In genomic region chr8:100291981-100292380, GRCm38 (mm10) we compare ENCODE assay signal across 25 mouse cellular contexts.
DNase-seq lines count a peak whose midpoint lies in the region; ATAC-seq and TF ChIP-seq lines count a peak whose summit lies in the region.
"Had no signal": no experiment of that assay in that cellular context is flagged by ENCODE, and none has a peak within 500 bp of the region (broad histone marks: within the 10 kb centered on the region; RNA-seq: fewer than 3 reads in every experiment).

No protein-coding gene starts in this region.

- 31% methylated on average over 1 of the region's 1 CpGs for WGBS in forebrain, embryonic 14.5 days
- 82% methylated on average over 1 of the region's 1 CpGs for WGBS in forebrain, embryonic 10.5 days
- WGBS in hindbrain, postnatal 0 days: 28% methylated on average over 1 of the region's 1 CpGs
- WGBS in hindbrain, embryonic 10.5 days: 75% methylated on average over 1 of the region's 1 CpGs
- whole genome bisulfite sequencing in midbrain, embryonic 14.5 days: 18% methylated on average over 1 of the region's 1 CpGs
- WGBS in midbrain, embryonic 16.5 days: 17% methylated on average over 1 of the region's 1 CpGs

- no peaks in the 10 kb centered on the region for H3K9me3 ChIP-seq in forebrain, embryonic 14.5 days (replicated peaks; ENCODE audit: control insufficient read depth, low read length)
- H3K9me3 ChIP-seq in forebrain, embryonic 10.5 days: no peaks in the 10 kb centered on the region
- no peaks in the 10 kb centered on the region for H3K9me3 ChIP-seq in hindbrain, postnatal 0 days (ENCODE audit: low read length)
- H3K9me3 ChIP-seq in hindbrain, embryonic 10.5 days: no peaks in the 10 kb centered on the region
- H3K9me3 ChIP-seq in midbrain, embryonic 14.5 days (ENCODE audit: control insufficient read depth, low read length): no peaks in the 10 kb centered on the region
- H3K9me3 ChIP-seq in midbrain, embryonic 16.5 days (replicated peaks; ENCODE audit: control insufficient read depth, low read length, poor library complexity, severe bottlenecking): no peaks in the 10 kb centered on the region
- H3K9me3 ChIP-seq: embryonic facial prominence, embryonic 12.5 days; embryonic facial prominence, embryonic 15.5 days; forebrain, embryonic 15.5 days; heart, embryonic 12.5 days; heart, embryonic 15.5 days had no signal

- H3K4me3 ChIP-seq in forebrain, embryonic 14.5 days (ENCODE audit: low read depth, low read length): no peak overlapping the region
- H3K4me3 ChIP-seq in forebrain, embryonic 10.5 days: no peak overlapping the region
- H3K4me3 ChIP-seq in hindbrain, postnatal 0 days (ENCODE audit: low read length): no peak overlapping the region
- H3K4me3 ChIP-seq in hindbrain, embryonic 10.5 days: no peak overlapping the region
- no peak overlapping the region for H3K4me3 ChIP-seq in midbrain, embryonic 14.5 days (replicated peaks; ENCODE audit: low read depth, low read length)
- H3K4me3 ChIP-seq in midbrain, embryonic 16.5 days (ENCODE audit: low read depth, low read length): no peak overlapping the region
- H3K4me3 ChIP-seq: embryonic facial prominence, embryonic 12.5 days; embryonic facial prominence, embryonic 15.5 days; erythroblast, embryonic 14.5 days; forebrain, embryonic 15.5 days; heart, embryonic 12.5 days; heart, embryonic 15.5 days had no signal

- no peak for ATAC-seq in forebrain, embryonic 14.5 days
- no peak for ATAC-seq in hindbrain, postnatal 0 days
- ATAC-seq in midbrain, embryonic 14.5 days (ENCODE audit: low FRiP score, low TSS enrichment): no peak
- ATAC-seq in midbrain, embryonic 16.5 days: no peak
- no peak for ATAC-seq in erythroblast, adult 5-6 weeks (replicated peaks; ENCODE audit: low FRiP score, poor library complexity, severe bottlenecking)
- ATAC-seq: activated CD4-positive, CD25-positive, alpha-beta regulatory T cell, adult 4 months; forebrain, embryonic 15.5 days had no signal

- H3K9ac ChIP-seq in forebrain, embryonic 14.5 days (ENCODE audit: low read length): no peak overlapping the region
- H3K9ac ChIP-seq in hindbrain, postnatal 0 days (replicated peaks; ENCODE audit: low read length): no peak overlapping the region
- no peak overlapping the region for H3K9ac ChIP-seq in midbrain, embryonic 14.5 days (replicated peaks; ENCODE audit: low read length)
- H3K9ac ChIP-seq in midbrain, embryonic 16.5 days (ENCODE audit: low read depth, low read length): no peak overlapping the region
- H3K9ac ChIP-seq: embryonic facial prominence, embryonic 12.5 days; embryonic facial prominence, embryonic 15.5 days; forebrain, embryonic 15.5 days; heart, embryonic 12.5 days; heart, embryonic 15.5 days; hindbrain, embryonic 14.5 days had no signal

- TF ChIP-seq CTCF in hindbrain, postnatal 0 days (IDR thresholded peaks at IDR 0.05; ENCODE audit: low read depth): no peak

- H3K27ac ChIP-seq in forebrain, embryonic 14.5 days (ENCODE audit: low read depth, low read length): no peak overlapping the region
- H3K27ac ChIP-seq in forebrain, embryonic 10.5 days: no peak overlapping the region
- no peak overlapping the region for H3K27ac ChIP-seq in hindbrain, postnatal 0 days
- no peak overlapping the region for H3K27ac ChIP-seq in hindbrain, embryonic 10.5 days
- no peak overlapping the region for H3K27ac ChIP-seq in midbrain, embryonic 14.5 days (replicated peaks; ENCODE audit: low read depth, low read length)
- no peak overlapping the region for H3K27ac ChIP-seq in midbrain, embryonic 16.5 days (ENCODE audit: low read length)
- H3K27ac ChIP-seq: embryonic facial prominence, embryonic 12.5 days; embryonic facial prominence, embryonic 15.5 days; forebrain, embryonic 15.5 days; heart, embryonic 15.5 days; hindbrain, embryonic 14.5 days had no signal

- no peak overlapping the region for H3K4me2 ChIP-seq in forebrain, embryonic 14.5 days (ENCODE audit: low read length)
- no peak overlapping the region for H3K4me2 ChIP-seq in hindbrain, postnatal 0 days (ENCODE audit: low read depth, low read length)
- no peak overlapping the region for H3K4me2 ChIP-seq in midbrain, embryonic 14.5 days (ENCODE audit: low read length)
- H3K4me2 ChIP-seq in midbrain, embryonic 16.5 days (ENCODE audit: low read length): no peak overlapping the region
- H3K4me2 ChIP-seq: embryonic facial prominence, embryonic 12.5 days; embryonic facial prominence, embryonic 15.5 days; forebrain, embryonic 15.5 days; heart, embryonic 12.5 days; heart, embryonic 15.5 days; hindbrain, embryonic 14.5 days had no signal

- no peaks in the 10 kb centered on the region for H3K4me1 ChIP-seq in forebrain, embryonic 14.5 days (ENCODE audit: control insufficient read depth, insufficient read depth, low read length)
- no peaks in the 10 kb centered on the region for H3K4me1 ChIP-seq in forebrain, embryonic 10.5 days
- H3K4me1 ChIP-seq in hindbrain, postnatal 0 days (ENCODE audit: insufficient read depth, low read length): no peaks in the 10 kb centered on the region
- no peaks in the 10 kb centered on the region for H3K4me1 ChIP-seq in hindbrain, embryonic 10.5 days (replicated peaks)
- no peaks in the 10 kb centered on the region for H3K4me1 ChIP-seq in midbrain, embryonic 14.5 days (ENCODE audit: control insufficient read depth, insufficient read depth, low read length)
- no peaks in the 10 kb centered on the region for H3K4me1 ChIP-seq in midbrain, embryonic 16.5 days (ENCODE audit: control insufficient read depth, insufficient read depth, low read length)
- H3K4me1 ChIP-seq: embryonic facial prominence, embryonic 12.5 days; embryonic facial prominence, embryonic 15.5 days; forebrain, embryonic 15.5 days; heart, embryonic 12.5 days; heart, embryonic 15.5 days had no signal

- peak; percentile 44 for DNase-seq in forebrain, embryonic 14.5 days (ENCODE audit: low spot score)
- no peak for DNase-seq in forebrain, embryonic 10.5 days (ENCODE audit: extremely low spot score, low spot score)
- peak; percentile 23 for DNase-seq in hindbrain, postnatal 0 days (ENCODE audit: low spot score)
- no peak for DNase-seq in hindbrain, embryonic 10.5 days (ENCODE audit: low spot score)
- peak; percentile 66 for DNase-seq in midbrain, embryonic 14.5 days
- DNase-seq: adrenal gland, adult 8-10 months; adrenal gland, postnatal 25 days; cerebellum, adult 11 months; cerebellum, adult 2 months; cerebellum, adult 9-11 months; cerebellum, postnatal 25 days; gastrocnemius, postnatal 25 days; heart, adult 18-20 months; heart, postnatal 10 days; heart, postnatal 36 days had no signal

- no peaks in the 10 kb centered on the region for H3K27me3 ChIP-seq in forebrain, embryonic 14.5 days (replicated peaks; ENCODE audit: control insufficient read depth, insufficient read depth, low read length)
- H3K27me3 ChIP-seq in forebrain, embryonic 10.5 days (ENCODE audit: poor library complexity, severe bottlenecking): no peaks in the 10 kb centered on the region
- H3K27me3 ChIP-seq in hindbrain, postnatal 0 days (ENCODE audit: insufficient read depth, low read length): no peaks in the 10 kb centered on the region
- no peaks in the 10 kb centered on the region for H3K27me3 ChIP-seq in hindbrain, embryonic 10.5 days (ENCODE audit: insufficient read depth, poor library complexity, severe bottlenecking)
- H3K27me3 ChIP-seq in midbrain, embryonic 14.5 days (ENCODE audit: control insufficient read depth, insufficient read depth, low read length): no peaks in the 10 kb centered on the region
- H3K27me3 ChIP-seq in midbrain, embryonic 16.5 days (ENCODE audit: control insufficient read depth, insufficient read depth, low read depth, low read length): no peaks in the 10 kb centered on the region
- H3K27me3 ChIP-seq: embryonic facial prominence, embryonic 12.5 days; embryonic facial prominence, embryonic 15.5 days; forebrain, embryonic 15.5 days; heart, embryonic 12.5 days; heart, embryonic 15.5 days had no signal

- no peaks in the 10 kb centered on the region for H3K36me3 ChIP-seq in forebrain, embryonic 14.5 days (ENCODE audit: control insufficient read depth, insufficient read depth, low read length)
- H3K36me3 ChIP-seq in forebrain, embryonic 10.5 days (replicated peaks): no peaks in the 10 kb centered on the region
- no peaks in the 10 kb centered on the region for H3K36me3 ChIP-seq in hindbrain, postnatal 0 days (ENCODE audit: insufficient read depth, low read length)
- no peaks in the 10 kb centered on the region for H3K36me3 ChIP-seq in hindbrain, embryonic 10.5 days
- H3K36me3 ChIP-seq in midbrain, embryonic 14.5 days (ENCODE audit: control insufficient read depth, insufficient read depth, low read length): no peaks in the 10 kb centered on the region
- no peaks in the 10 kb centered on the region for H3K36me3 ChIP-seq in midbrain, embryonic 16.5 days (ENCODE audit: control insufficient read depth, insufficient read depth, low read length)
- H3K36me3 ChIP-seq: embryonic facial prominence, embryonic 12.5 days; embryonic facial prominence, embryonic 15.5 days; forebrain, embryonic 15.5 days; heart, embryonic 12.5 days; heart, embryonic 15.5 days had no signal

Comparison
In these comparisons a context has a peak if more than half of its experiments do, and no peak if none do; other contexts are left out.
1. DNase-seq: peak in forebrain, embryonic 14.5 days (single experiment), hindbrain, postnatal 0 days (single experiment) and midbrain, embryonic 14.5 days (single experiment); none in forebrain, embryonic 10.5 days (single experiment) and hindbrain, embryonic 10.5 days (single experiment).